Mouse (Mus musculus): ENCODE results near the gene Zfp786. TPM values are rescaled to one million over a fixed set of nuclear protein-coding genes. Genes with fewer than 3 reads are reported as not detected.
A peak's percentile ranks its signal among the peaks of the same experiment; 100 is the strongest.
"Not testable (repeated sequence)": the region's sequence is repeated elsewhere in the genome, so short reads cannot be mapped to it uniquely, and the experiment has no call there.

The Zfp786 gene
- polyA plus RNA-seq, 1 experiment from 2014 or later, result 19.5 TPM

GRCm38 (mm10) chr6:47857729-47858128 lies 27.1 kb upstream of the Zfp786 start:
- H3K27me3 ChIP-seq (ENCODE audit: control insufficient read depth, insufficient read depth, low read depth, low read length); H3K9ac ChIP-seq (ENCODE audit: low read depth, low read length); H3K4me3 ChIP-seq (ENCODE audit: low read depth, low read length); ATAC-seq; H3K4me1 ChIP-seq (ENCODE audit: control insufficient read depth, insufficient read depth, low read length); H3K9me3 ChIP-seq (replicated peaks; ENCODE audit: control insufficient read depth, low read length, poor library complexity, severe bottlenecking); H3K4me2 ChIP-seq (ENCODE audit: low read length); H3K27ac ChIP-seq (ENCODE audit: low read length): not testable (repeated sequence)
- peaks cover 13% of the 10 kb centered on the region; the same call in 1 of the 2 replicates for H3K36me3 ChIP-seq (ENCODE audit: control insufficient read depth, insufficient read depth, low read length)
- 95% methylated on average over 3 of the region's 3 CpGs for WGBS

GRCm38 (mm10) chr6:47857241-47857640 lies 26.6 kb upstream of the Zfp786 start:
- no peak for ATAC-seq
- peaks cover 13% of the 10 kb centered on the region; the same call in 1 of the 2 replicates for H3K36me3 ChIP-seq (ENCODE audit: control insufficient read depth, insufficient read depth, low read length)
- H3K9me3 ChIP-seq (replicated peaks; ENCODE audit: control insufficient read depth, low read length, poor library complexity, severe bottlenecking), result no peaks in the 10 kb centered on the region
- WGBS, result 93% methylated on average over 6 of the region's 6 CpGs
- no peaks in the 10 kb centered on the region for H3K4me1 ChIP-seq (ENCODE audit: control insufficient read depth, insufficient read depth, low read length)
- no peak overlapping the region for H3K9ac ChIP-seq (ENCODE audit: low read depth, low read length)
- H3K27me3 ChIP-seq (ENCODE audit: control insufficient read depth, insufficient read depth, low read depth, low read length), result no peaks in the 10 kb centered on the region
- no peak overlapping the region for H3K4me2 ChIP-seq (ENCODE audit: low read length)
- no peak overlapping the region for H3K4me3 ChIP-seq (ENCODE audit: low read depth, low read length)
- no peak overlapping the region for H3K27ac ChIP-seq (ENCODE audit: low read length)

- H3K4me2 ChIP-seq (ENCODE audit: low read length), result no peak overlapping the region
- no peaks in the 10 kb centered on the region for H3K27me3 ChIP-seq (ENCODE audit: control insufficient read depth, insufficient read depth, low read depth, low read length)
- no peak for ATAC-seq
- no peak overlapping the region for H3K27ac ChIP-seq (ENCODE audit: low read length)
- no peak overlapping the region for H3K4me3 ChIP-seq (ENCODE audit: low read depth, low read length)
- H3K9me3 ChIP-seq (replicated peaks; ENCODE audit: control insufficient read depth, low read length, poor library complexity, severe bottlenecking), result no peaks in the 10 kb centered on the region
- no peaks in the 10 kb centered on the region for H3K4me1 ChIP-seq (ENCODE audit: control insufficient read depth, insufficient read depth, low read length)
- no peak overlapping the region for H3K9ac ChIP-seq (ENCODE audit: low read depth, low read length)
- H3K36me3 ChIP-seq (ENCODE audit: control insufficient read depth, insufficient read depth, low read length), result peaks cover 7% of the 10 kb centered on the region; the same call in 1 of the 2 replicates
Measured at GRCm38 (mm10) chr6:47845779-47846178, 15.1 kb upstream of the Zfp786 start.

- Histone ChIP-seq H3K4me3 (ENCODE audit: low read depth, low read length) (no peak overlapping the region), H3K4me2 (ENCODE audit: low read length) (no peak overlapping the region), H3K9ac (ENCODE audit: low read depth, low read length) (no peak overlapping the region), H3K27ac (ENCODE audit: low read length) (no peak overlapping the region), H3K27me3 (ENCODE audit: control insufficient read depth, insufficient read depth, low read depth, low read length) (no peaks in the 10 kb centered on the region), H3K36me3 (ENCODE audit: control insufficient read depth, insufficient read depth, low read length) (peaks cover 8% of the 10 kb centered on the region; the same call in 1 of the 2 replicates), H3K9me3 (replicated peaks; ENCODE audit: control insufficient read depth, low read length, poor library complexity, severe bottlenecking) (no peaks in the 10 kb centered on the region), H3K4me1 (ENCODE audit: control insufficient read depth, insufficient read depth, low read length) (peaks cover 6% of the 10 kb centered on the region)
- ATAC-seq, result no peak
- WGBS, result 95% methylated on average over 1 of the region's 1 CpGs
Measured at GRCm38 (mm10) chr6:47842337-47842736, 11.7 kb upstream of the Zfp786 start.

- Histone ChIP-seq H3K4me1 (ENCODE audit: control insufficient read depth, insufficient read depth, low read length) (peaks cover 11% of the 10 kb centered on the region), H3K9ac (ENCODE audit: low read depth, low read length) (no peak overlapping the region), H3K4me2 (ENCODE audit: low read length) (no peak overlapping the region), H3K4me3 (ENCODE audit: low read depth, low read length) (no peak overlapping the region), H3K9me3 (replicated peaks; ENCODE audit: control insufficient read depth, low read length, poor library complexity, severe bottlenecking) (no peaks in the 10 kb centered on the region), H3K36me3 (ENCODE audit: control insufficient read depth, insufficient read depth, low read length) (peaks cover 8% of the 10 kb centered on the region; the same call in 1 of the 2 replicates), H3K27me3 (ENCODE audit: control insufficient read depth, insufficient read depth, low read depth, low read length) (no peaks in the 10 kb centered on the region), H3K27ac (ENCODE audit: low read length) (no peak overlapping the region)
- WGBS, result 97% methylated on average over 2 of the region's 2 CpGs
- ATAC-seq, result no peak
Measured at GRCm38 (mm10) chr6:47841831-47842230, 11.2 kb upstream of the Zfp786 start.

GRCm38 (mm10) chr6:47841077-47841476 lies 10.4 kb upstream of the Zfp786 start:
- Histone ChIP-seq H3K27me3 (ENCODE audit: control insufficient read depth, insufficient read depth, low read depth, low read length) (no peaks in the 10 kb centered on the region), H3K4me2 (ENCODE audit: low read length) (no peak overlapping the region), H3K4me1 (ENCODE audit: control insufficient read depth, insufficient read depth, low read length) (peaks cover 13% of the 10 kb centered on the region), H3K9me3 (replicated peaks; ENCODE audit: control insufficient read depth, low read length, poor library complexity, severe bottlenecking) (no peaks in the 10 kb centered on the region), H3K9ac (ENCODE audit: low read depth, low read length) (no peak overlapping the region), H3K27ac (ENCODE audit: low read length) (no peak overlapping the region), H3K4me3 (ENCODE audit: low read depth, low read length) (no peak overlapping the region), H3K36me3 (ENCODE audit: control insufficient read depth, insufficient read depth, low read length) (peaks cover 8% of the 10 kb centered on the region; the same call in 1 of the 2 replicates)
- WGBS, result 100% methylated on average over 1 of the region's 1 CpGs
- ATAC-seq, result no peak

GRCm38 (mm10) chr6:47837630-47838029 lies 7.0 kb upstream of the Zfp786 start:
- 0 out of 2 replicates have a peak, but pooled peaks cover 4% of the 10 kb centered on the region for H3K36me3 ChIP-seq (ENCODE audit: control insufficient read depth, insufficient read depth, low read length)
- WGBS, result 81% methylated on average over 2 of the region's 2 CpGs
- no peak overlapping the region for H3K9ac ChIP-seq (ENCODE audit: low read depth, low read length)
- H3K27ac ChIP-seq (ENCODE audit: low read length), result no peak overlapping the region
- no peaks in the 10 kb centered on the region for H3K27me3 ChIP-seq (ENCODE audit: control insufficient read depth, insufficient read depth, low read depth, low read length)
- H3K4me3 ChIP-seq (ENCODE audit: low read depth, low read length), result no peak overlapping the region
- H3K9me3 ChIP-seq (replicated peaks; ENCODE audit: control insufficient read depth, low read length, poor library complexity, severe bottlenecking), result no peaks in the 10 kb centered on the region
- no peak overlapping the region for H3K4me2 ChIP-seq (ENCODE audit: low read length)
- ATAC-seq, result no peak
- H3K4me1 ChIP-seq (ENCODE audit: control insufficient read depth, insufficient read depth, low read length), result peaks cover 13% of the 10 kb centered on the region

- peak overlapping the region; percentile 98 for H3K9ac ChIP-seq (ENCODE audit: low read depth, low read length)
- H3K36me3 ChIP-seq (ENCODE audit: control insufficient read depth, insufficient read depth, low read length), result 0 out of 2 replicates have a peak, but pooled peaks cover 4% of the 10 kb centered on the region
- peaks cover 16% of the 10 kb centered on the region for H3K4me1 ChIP-seq (ENCODE audit: control insufficient read depth, insufficient read depth, low read length)
- peak; percentile 83 for ATAC-seq
- no peaks in the 10 kb centered on the region for H3K27me3 ChIP-seq (ENCODE audit: control insufficient read depth, insufficient read depth, low read depth, low read length)
- WGBS, result under 1% methylated on average over 49 of the region's 49 CpGs
- peak overlapping the region; percentile 94 for H3K4me3 ChIP-seq (ENCODE audit: low read depth, low read length)
- H3K4me2 ChIP-seq (ENCODE audit: low read length), result peak overlapping the region; percentile 89
- H3K9me3 ChIP-seq (replicated peaks; ENCODE audit: control insufficient read depth, low read length, poor library complexity, severe bottlenecking), result no peaks in the 10 kb centered on the region
- peak overlapping the region; percentile 95 for H3K27ac ChIP-seq (ENCODE audit: low read length)
Measured at GRCm38 (mm10) chr6:47835984-47836521, 5.4 kb upstream of the Zfp786 start.

- H3K27me3 ChIP-seq (ENCODE audit: control insufficient read depth, insufficient read depth, low read depth, low read length), result no peaks in the 10 kb centered on the region
- H3K4me1 ChIP-seq (ENCODE audit: control insufficient read depth, insufficient read depth, low read length), result peaks cover 20% of the 10 kb centered on the region
- H3K36me3 ChIP-seq (ENCODE audit: control insufficient read depth, insufficient read depth, low read length), result no peaks in the 10 kb centered on the region
- no peaks in the 10 kb centered on the region for H3K9me3 ChIP-seq (replicated peaks; ENCODE audit: control insufficient read depth, low read length, poor library complexity, severe bottlenecking)
- ATAC-seq, result peak; percentile 96
- under 1% methylated on average over 52 of the region's 52 CpGs for WGBS
- peak within 1 kb of the TSS; percentile 98 for H3K9ac ChIP-seq (ENCODE audit: low read depth, low read length)
- peak within 1 kb of the TSS; percentile 94 for H3K4me3 ChIP-seq (ENCODE audit: low read depth, low read length)
- H3K27ac ChIP-seq (ENCODE audit: low read length), result peak within 1 kb of the TSS; percentile 95
- peak within 1 kb of the TSS; percentile 89 for H3K4me2 ChIP-seq (ENCODE audit: low read length)
Measured at GRCm38 (mm10) chr6:47835482-47835983, 4.9 kb upstream of the Zfp786 start, which contains the start of gene Zfp398. TSS of gene Zfp398 (plus strand) at chr6:47835661.

All from midbrain, embryonic 16.5 days (tissue).